Mouse (Mus musculus): Measurements from ENCODE around the gene Gm10521.
"Not testable (repeated sequence)": the region's sequence is repeated elsewhere in the genome, so short reads cannot be mapped to it uniquely, and the experiment has no call there.

The Gm10521 gene

GRCm38 (mm10) chr1:171895364-171895763, at the start of gene Gm10521:
Gene Gm10521, plus strand, starts transcription at chr1:171895664.
- not testable (repeated sequence) for DNase-seq

- DNase-seq = no peak
Observed at GRCm38 (mm10) chr1:171848201-171848600, 47.3 kb upstream of the Gm10521 start.

GRCm38 (mm10) chr1:171848757-171849156, 46.7 kb upstream of the Gm10521 start:
- no peak for DNase-seq

- no peak for DNase-seq
Observed at GRCm38 (mm10) chr1:171849454-171849853, 46.0 kb upstream of the Gm10521 start.

GRCm38 (mm10) chr1:171865467-171865866, 30.0 kb upstream of the Gm10521 start:
- DNase-seq = no peak

- DNase-seq = peak; percentile 6
Observed at GRCm38 (mm10) chr1:171886989-171887388, 8.5 kb upstream of the Gm10521 start.

GRCm38 (mm10) chr1:171904011-171904410, 8.5 kb downstream of the Gm10521 start:
- no peak for DNase-seq

- no peak for DNase-seq
Observed at GRCm38 (mm10) chr1:171915638-171916458, 20.4 kb downstream of the Gm10521 start.

GRCm38 (mm10) chr1:171917305-171918039, 22.0 kb downstream of the Gm10521 start, which contains the start of gene Slamf6:
Gene Slamf6, plus strand, starts transcription at chr1:171917515.
- no peak for DNase-seq

GRCm38 (mm10) chr1:171918136-171918920, 22.9 kb downstream of the Gm10521 start:
- DNase-seq = no peak

- DNase-seq = no peak
Observed at GRCm38 (mm10) chr1:171919193-171919592, 23.7 kb downstream of the Gm10521 start.

GRCm38 (mm10) chr1:171919901-171920510, 24.5 kb downstream of the Gm10521 start:
- no peak for DNase-seq

- no peak for DNase-seq
Observed at GRCm38 (mm10) chr1:171920989-171921621, 25.6 kb downstream of the Gm10521 start.

GRCm38 (mm10) chr1:171921641-171922040, 26.2 kb downstream of the Gm10521 start:
- DNase-seq = no peak

- no peak for DNase-seq
Observed at GRCm38 (mm10) chr1:171922844-171923243, 27.4 kb downstream of the Gm10521 start.

GRCm38 (mm10) chr1:171924900-171925299, 29.4 kb downstream of the Gm10521 start:
- DNase-seq = no peak

GRCm38 (mm10) chr1:171933851-171934250, 38.4 kb downstream of the Gm10521 start:
- no peak for DNase-seq

GRCm38 (mm10) chr1:171938952-171939948, 43.8 kb downstream of the Gm10521 start:
- DNase-seq = no peak

- no peak for DNase-seq
Observed at GRCm38 (mm10) chr1:171940626-171941025, 45.2 kb downstream of the Gm10521 start.

- no peak for DNase-seq
Observed at GRCm38 (mm10) chr1:171946447-171946995, 51.1 kb downstream of the Gm10521 start.
